Mouse (Mus musculus): ENCODE results near the gene Ddit4.
A peak's percentile ranks its signal among the peaks of the same experiment; 100 is the strongest.

Gene Ddit4

DNA sequence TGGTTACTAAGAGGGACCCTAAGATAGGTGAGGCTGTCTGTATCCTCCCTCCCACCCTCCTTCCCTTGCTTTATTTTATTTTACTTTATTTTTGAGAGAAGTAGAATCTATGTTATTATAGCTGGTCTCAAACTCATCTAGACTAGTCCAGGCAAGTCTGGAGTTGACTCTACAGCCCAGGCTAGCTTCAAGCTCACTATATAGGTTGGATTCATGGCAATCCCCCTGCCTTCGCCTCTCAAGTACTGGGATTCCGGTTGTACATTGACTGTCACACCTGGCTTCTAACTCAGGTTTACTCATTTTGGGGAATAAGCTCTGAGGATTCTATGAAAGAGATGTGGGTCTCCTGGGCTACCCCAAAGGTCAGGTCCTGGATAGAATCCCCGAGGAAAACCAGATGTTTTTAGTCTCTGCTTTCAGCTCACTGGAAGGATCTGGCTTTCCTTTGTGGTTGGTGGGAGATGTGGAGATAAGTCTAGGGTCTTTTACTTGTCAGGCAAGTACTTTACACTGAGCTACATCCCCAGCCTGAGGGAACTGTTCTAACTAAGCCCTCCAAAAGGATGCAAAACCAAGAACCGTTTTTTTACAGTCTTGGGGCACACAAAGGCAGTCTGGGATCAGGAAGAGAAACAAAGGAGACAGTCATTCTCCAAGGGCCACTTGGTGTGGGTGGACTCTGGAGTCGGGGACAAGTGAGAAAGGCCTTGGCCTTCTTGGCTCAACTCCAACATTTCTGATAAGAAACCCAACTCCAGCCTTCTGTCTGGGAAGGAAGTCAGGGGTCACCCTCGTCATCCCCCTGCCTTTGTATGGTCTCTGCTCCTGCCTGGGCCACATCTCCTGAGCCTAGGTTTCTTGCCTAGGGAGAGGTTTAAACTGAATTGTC, 3.0 kb downstream of the Ddit4 start:
- DNase-seq: peak; percentile 57

GRCm38 (mm10) chr10:59947296-59948073, 4.1 kb downstream of the Ddit4 start:
- DNase-seq: no peak

GRCm38 (mm10) chr10:59946362-59946761, 5.3 kb downstream of the Ddit4 start:
- no peak for DNase-seq

DNA sequence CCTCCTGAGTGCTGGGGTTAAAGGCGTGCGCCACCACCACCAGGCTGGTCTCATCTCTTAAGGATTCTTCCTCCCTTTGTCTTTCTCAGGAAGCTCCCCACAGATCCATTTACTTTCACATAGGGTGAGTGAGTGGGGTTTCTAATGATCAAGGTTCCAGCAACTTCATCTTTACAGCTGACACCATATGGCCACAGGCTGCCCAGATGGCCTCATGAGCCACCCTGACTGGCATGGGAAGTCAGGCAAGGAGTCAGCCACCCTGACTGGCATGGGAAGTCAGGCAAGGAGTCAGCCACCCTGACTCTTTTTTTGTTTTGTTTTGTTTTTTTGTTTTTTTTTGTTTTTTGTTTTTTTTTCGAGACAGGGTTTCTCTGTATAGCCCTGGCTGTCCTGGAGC, 6.2 kb downstream of the Ddit4 start:
- DNase-seq: no peak

DNA sequence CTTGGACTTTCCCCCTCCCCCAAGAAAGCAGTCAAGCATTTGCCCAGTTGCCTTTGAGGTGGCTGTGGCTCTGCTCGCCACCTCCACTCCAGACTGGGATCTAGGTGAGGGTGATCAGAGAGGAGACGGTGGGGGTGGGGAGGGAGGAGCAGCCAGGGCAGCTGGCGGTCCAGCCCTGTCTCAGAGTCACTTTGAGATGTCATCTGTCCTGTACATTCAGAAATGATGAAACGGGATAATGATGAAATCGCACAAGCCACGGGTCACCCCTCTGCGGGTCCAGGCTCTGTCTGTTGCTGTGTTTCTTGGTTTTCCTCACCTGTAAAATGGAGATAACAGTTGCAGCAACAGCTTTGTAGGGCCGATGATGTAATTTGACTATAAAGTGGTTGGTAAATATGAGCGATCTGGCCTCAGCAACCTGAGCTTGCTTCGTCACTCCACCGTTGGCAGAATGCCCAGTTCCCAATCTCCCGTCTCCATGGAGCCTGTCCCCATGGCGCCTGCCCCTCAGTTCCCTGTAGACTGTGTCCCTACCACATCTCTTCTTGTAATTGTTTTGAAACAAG, 8.1 kb downstream of the Ddit4 start:
- peak; percentile 76 for DNase-seq

GRCm38 (mm10) chr10:59942847-59943420, 8.7 kb downstream of the Ddit4 start:
- peak; percentile 83 for DNase-seq

DNA sequence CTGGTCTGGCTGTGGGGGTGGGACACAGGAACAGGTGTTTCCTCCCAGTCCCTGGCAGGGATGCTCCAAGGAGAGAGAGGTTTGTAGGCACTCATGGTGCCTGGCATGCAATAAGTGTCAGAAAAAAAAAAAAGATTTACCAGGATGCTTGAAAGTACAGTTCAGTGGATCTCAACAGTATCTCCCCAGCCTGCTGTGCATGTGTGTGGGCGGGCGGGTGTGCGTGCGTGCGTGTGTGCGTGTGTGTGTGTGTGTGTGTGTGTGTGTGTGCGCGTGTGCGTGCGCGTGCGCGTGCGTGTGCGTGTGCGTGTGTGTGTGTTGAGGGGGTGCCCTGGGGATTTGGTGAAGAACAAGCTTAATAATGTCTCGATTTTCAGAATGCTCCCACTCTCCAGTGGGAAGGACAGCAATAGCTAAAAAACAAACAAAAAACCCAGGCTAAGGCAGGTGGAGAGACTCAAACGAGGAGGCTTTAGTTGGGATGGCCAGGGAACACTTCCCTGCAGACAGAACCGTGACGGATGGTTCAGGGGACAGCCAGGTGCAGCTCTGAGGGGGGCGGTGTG, 9.3 kb downstream of the Ddit4 start:
- DNase-seq: peak; percentile 78

DNA sequence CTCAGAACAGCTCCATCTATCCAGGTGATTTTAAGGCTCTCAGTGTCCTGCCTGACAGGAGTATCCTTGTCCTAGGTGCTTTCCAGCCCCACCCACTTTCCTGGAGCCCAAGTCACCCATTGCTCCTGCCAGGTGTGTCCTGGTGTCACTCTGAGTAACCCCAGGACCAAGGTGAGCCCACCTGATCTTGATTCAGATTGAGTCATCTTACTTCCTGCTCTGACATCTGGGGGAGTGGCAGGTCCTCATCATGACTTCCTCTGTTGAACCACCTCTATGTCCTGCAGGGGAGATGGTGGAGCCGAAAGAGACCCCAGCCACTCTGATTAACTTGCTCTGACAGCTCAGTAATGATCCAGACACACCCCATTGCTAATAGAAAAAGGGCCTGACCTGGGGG, 12.6 kb downstream of the Ddit4 start:
- no peak for DNase-seq

- no peak for DNase-seq
Measured at GRCm38 (mm10) chr10:59938662-59939061, 13.0 kb downstream of the Ddit4 start.

DNA sequence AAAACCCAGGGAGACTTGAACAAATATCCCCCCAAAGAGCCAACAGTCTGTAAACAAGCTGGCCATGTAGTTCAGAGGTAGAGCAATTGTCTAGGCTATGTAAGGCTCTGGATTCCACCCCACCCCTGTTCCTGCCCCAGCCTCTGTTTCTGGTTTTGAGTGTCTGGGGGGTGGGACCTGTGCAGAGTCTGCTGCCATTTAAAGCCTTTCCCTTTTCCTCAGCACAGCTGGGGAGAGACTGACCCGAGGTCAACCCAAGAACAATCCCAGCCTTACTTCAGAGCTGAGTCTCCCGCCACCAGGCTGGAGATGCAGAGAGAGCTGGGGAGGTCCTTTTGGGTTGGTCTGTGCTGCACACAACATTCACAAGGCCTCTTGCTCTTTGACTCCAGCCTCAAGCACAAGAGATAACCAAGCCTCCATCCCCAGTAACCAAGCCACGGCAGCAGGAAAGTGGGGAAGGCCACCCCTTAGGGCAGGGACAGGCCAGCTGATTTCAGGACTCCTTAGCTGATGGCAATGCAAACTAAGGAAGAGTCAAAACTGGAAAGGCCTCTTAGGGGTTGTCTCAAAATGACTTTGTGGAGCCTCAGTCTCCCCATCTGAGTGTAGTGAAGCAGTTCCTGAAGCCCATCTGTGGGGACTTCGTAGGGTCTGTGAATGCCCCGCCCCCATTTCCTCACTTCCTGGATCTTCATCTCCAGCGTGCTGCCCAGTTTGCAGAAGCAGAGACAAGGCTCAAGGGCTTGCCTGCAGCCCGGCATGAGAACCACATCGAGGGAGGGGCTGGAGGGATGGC, 15.4 kb downstream of the Ddit4 start:
- DNase-seq: no peak

- DNase-seq: no peak
Measured at GRCm38 (mm10) chr10:59934039-59934438, 17.6 kb downstream of the Ddit4 start.

DNA sequence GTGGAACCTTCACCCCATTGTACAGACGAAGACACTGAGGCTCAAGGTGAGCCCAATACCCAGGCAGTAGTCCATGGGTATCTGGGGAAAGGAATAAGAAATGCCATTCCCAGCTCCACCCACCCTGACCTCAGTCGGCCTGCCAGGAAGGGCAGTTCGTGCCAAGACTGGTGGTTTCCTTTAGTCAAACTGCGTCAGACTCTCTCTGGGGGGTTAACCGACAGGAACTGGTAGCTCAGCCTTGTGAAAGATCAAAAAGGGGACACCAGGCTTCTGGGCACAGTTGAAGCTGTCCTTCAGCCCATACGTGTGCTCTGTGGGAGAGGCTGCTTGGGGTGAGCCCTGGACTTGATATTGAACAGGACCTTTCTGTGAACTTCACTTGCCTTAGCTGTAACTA, 19.1 kb downstream of the Ddit4 start:
- DNase-seq: no peak

- no peak for DNase-seq
Measured at GRCm38 (mm10) chr10:59930996-59931395, 20.6 kb downstream of the Ddit4 start.

DNA sequence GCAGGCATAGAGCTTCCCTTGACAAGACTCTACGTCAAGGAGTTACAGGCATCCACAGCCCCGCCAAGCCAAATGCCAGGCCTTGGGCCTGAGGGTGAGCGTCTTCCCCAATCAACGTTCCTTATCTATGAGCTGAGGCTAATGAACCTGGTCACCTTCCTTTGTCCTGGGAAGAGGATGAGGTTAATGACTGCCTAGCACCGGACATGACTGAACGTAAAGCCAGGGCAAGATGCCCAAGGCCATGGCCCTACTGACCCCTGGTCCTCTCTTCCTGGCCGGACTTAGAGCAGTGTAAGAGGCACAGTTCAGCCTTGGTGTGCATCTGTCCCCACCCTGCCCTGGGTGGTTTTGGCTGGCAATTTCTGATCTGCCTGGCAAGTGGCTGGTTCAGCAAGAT, 22.4 kb downstream of the Ddit4 start:
- DNase-seq: no peak

GRCm38 (mm10) chr10:59924305-59924704, 27.3 kb downstream of the Ddit4 start:
- DNase-seq: no peak

- no peak for DNase-seq
Measured at GRCm38 (mm10) chr10:59923493-59923892, 28.1 kb downstream of the Ddit4 start.

GRCm38 (mm10) chr10:59920810-59921681, 30.6 kb downstream of the Ddit4 start:
- DNase-seq: peak; percentile 77

DNA sequence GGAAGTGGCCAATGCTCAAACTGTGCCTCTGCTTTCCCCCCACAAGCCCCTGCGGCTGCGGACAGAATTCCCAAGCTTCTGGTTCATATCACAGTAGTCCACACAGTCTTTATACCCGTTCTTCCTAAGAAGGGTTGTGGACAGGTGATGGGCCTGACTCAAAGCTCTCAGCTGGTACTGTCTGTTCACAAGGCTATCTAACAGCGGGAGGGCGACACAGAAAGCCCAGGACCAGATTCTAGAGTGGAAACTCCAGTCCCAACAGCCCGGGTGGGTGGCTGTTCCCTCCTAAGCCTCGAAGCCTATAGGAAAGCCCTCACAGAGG, 31.2 kb downstream of the Ddit4 start:
- DNase-seq: no peak

- DNase-seq: no peak
Measured at GRCm38 (mm10) chr10:59919494-59920181, 32.0 kb downstream of the Ddit4 start.

- no peak for DNase-seq
Measured at GRCm38 (mm10) chr10:59918111-59918510, 33.5 kb downstream of the Ddit4 start.

GRCm38 (mm10) chr10:59916649-59917048, 35.0 kb downstream of the Ddit4 start:
- no peak for DNase-seq
